Mouse (Mus musculus): Measurements from ENCODE around the gene Nup210l.

GRCm38 (mm10) chr3:90222941-90223340 is 119.0 kb downstream of the Nup210l start:
- TF ChIP-seq USF1 (IDR thresholded peaks at IDR 0.05; ENCODE audit: low read depth): no peak
- TF ChIP-seq TCF12 (IDR thresholded peaks at IDR 0.05; ENCODE audit: insufficient read depth, poor library complexity, severe bottlenecking): no peak
- no peak for TF ChIP-seq POLR2A (IDR thresholded peaks at IDR 0.05; ENCODE audit: insufficient read length, low read depth)

All from myocyte (in vitro differentiated cells).